Mouse (Mus musculus): ENCODE measurements around the gene Tfpt.
"Not testable (repeated sequence)": the region's sequence is repeated elsewhere in the genome, so short reads cannot be mapped to it uniquely, and the experiment has no call there.

Tfpt gene

GRCm38 (mm10) chr7:3571847-3572246, 57.9 kb downstream of the Tfpt start:
- DNase-seq, result no peak

GRCm38 (mm10) chr7:3570580-3570979, 59.1 kb downstream of the Tfpt start:
- DNase-seq, result not testable (repeated sequence)
